Mouse (Mus musculus) brown adipose tissue, adult 24 weeks (tissue): ENCODE data around the gene Pfas. TPM values are rescaled to one million over a fixed set of nuclear protein-coding genes. Genes with fewer than 3 reads are reported as not detected.
"Not testable (repeated sequence)": the region's sequence is repeated elsewhere in the genome, so short reads cannot be mapped to it uniquely, and the experiment has no call there.

Source experiments
- H3K27ac ChIP-seq: fragments of 200-500 bp; replicated peaks from 2 replicates; pipeline ENCODE4 v1.5.1; 2012; ENCODE audit warnings: low read depth, mild to moderate bottlenecking, low read length
- H3K4me1 ChIP-seq: fragments of 200-500 bp; 2 replicates; pipeline ENCODE4 v1.6.1; 2012; ENCODE audit warnings: low read length, mixed read lengths; ENCODE audit not compliant: control insufficient read depth, insufficient read depth, insufficient read length
- H3K4me3 ChIP-seq: fragments of 200-500 bp; 2 replicates; pipeline ENCODE4 v1.5.1; 2012; ENCODE audit warnings: low read depth, mild to moderate bottlenecking, low read length, moderate library complexity; ENCODE audit not compliant: insufficient read depth
- polyA plus RNA-seq: library from polyadenylated mRNA; stranded (reverse); fragments of >200 nt; gene quantifications from 2 replicates; pipeline ENCODE4 v1.2.4, GENCODE M21; 2012; ENCODE audit not compliant: missing spikeins, insufficient read depth, insufficient read length

The Pfas gene
- polyA plus RNA-seq, 1 experiment = 7.8 TPM

GRCm38 (mm10) chr11:69035411-69035810 lies 27.2 kb upstream of the Pfas start:
- Histone ChIP-seq H3K27ac (no peak overlapping the region), H3K4me3 (peak overlapping the region; percentile 17; the same call in 1 of the 2 replicates), H3K4me1 (no peaks in the 10 kb centered on the region)

DNA sequence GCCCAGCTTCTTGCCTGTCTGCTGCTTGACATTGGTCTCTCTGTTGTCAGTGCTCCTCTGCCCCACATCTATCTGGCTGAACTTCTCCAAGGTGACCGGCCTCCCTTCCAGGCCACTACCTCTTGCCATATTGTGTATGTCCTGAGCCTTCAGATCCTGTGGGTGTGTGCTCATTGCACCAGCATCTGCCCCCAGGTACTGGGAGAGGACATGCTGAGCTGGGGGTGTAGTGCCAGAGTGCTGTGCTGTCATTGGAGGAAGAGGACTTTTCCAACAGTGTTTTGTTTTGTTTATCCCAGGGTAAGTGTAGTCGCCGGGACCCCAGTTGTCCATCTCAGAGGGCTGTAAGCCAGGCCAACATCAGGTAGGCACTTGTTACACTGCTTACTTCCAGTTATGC lies 26.3 kb upstream of the Pfas start:
- H3K27ac ChIP-seq = no peak overlapping the region
- no peaks in the 10 kb centered on the region for H3K4me1 ChIP-seq
- H3K4me3 ChIP-seq = no peak overlapping the region

DNA sequence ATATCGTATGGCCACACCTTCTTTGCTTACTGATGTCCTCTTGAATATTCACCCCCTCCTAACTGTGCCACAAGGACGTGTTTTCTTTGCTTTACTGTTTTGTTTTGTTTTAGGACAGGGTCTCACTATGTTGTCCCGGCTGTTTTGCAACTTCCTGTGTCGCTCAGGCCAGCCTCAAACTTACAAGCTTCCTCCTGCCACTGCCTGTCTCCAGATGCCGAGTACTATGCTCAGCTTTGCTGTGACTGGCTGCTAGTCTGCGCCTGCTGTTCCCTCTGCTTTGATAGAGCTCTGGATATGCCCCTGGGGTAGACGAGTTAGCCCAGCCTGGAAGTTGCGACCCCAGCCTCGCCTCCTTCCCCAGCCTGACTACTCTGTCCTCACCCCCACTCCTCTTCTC lies 25.3 kb upstream of the Pfas start:
- no peaks in the 10 kb centered on the region for H3K4me1 ChIP-seq
- no peak overlapping the region for H3K27ac ChIP-seq
- H3K4me3 ChIP-seq = no peak overlapping the region

DNA sequence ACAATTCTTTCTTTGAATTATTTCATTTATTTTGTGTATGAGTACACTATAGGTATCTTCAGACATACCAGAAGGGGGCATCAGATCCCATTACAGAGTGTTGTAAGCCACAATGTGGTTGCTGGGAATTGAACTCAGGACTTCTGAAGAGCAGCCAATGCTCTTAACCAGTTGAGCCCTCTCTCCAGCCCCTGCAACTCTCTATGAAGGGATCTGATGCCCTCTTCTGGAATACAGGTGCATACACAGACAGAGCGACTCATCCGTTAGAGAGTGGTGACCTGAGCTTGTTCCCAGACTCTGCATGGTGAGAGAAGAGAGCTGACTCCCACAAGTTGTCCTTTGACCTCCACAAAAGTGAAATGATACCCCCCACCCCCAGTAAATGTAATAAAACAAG lies 20.5 kb upstream of the Pfas start:
- H3K4me3 ChIP-seq = no peak overlapping the region
- H3K4me1 ChIP-seq = no peaks in the 10 kb centered on the region
- no peak overlapping the region for H3K27ac ChIP-seq

GRCm38 (mm10) chr11:69026562-69026961 lies 18.3 kb upstream of the Pfas start:
- no peak overlapping the region for H3K27ac ChIP-seq
- no peaks in the 10 kb centered on the region for H3K4me1 ChIP-seq
- H3K4me3 ChIP-seq = no peak overlapping the region

- H3K27ac ChIP-seq = no peak overlapping the region
- H3K4me1 ChIP-seq = 0 out of 2 replicates have a peak, but pooled peaks cover 3% of the 10 kb centered on the region
- no peak overlapping the region for H3K4me3 ChIP-seq
Measured at GRCm38 (mm10) chr11:69020691-69021090, 12.4 kb upstream of the Pfas start.

- H3K27ac ChIP-seq = no peak overlapping the region
- H3K4me3 ChIP-seq = peak overlapping the region; percentile 79
- H3K4me1 ChIP-seq = 0 out of 2 replicates have a peak, but pooled peaks cover 3% of the 10 kb centered on the region
Measured at GRCm38 (mm10) chr11:69016755-69017154, 8.5 kb upstream of the Pfas start.

DNA sequence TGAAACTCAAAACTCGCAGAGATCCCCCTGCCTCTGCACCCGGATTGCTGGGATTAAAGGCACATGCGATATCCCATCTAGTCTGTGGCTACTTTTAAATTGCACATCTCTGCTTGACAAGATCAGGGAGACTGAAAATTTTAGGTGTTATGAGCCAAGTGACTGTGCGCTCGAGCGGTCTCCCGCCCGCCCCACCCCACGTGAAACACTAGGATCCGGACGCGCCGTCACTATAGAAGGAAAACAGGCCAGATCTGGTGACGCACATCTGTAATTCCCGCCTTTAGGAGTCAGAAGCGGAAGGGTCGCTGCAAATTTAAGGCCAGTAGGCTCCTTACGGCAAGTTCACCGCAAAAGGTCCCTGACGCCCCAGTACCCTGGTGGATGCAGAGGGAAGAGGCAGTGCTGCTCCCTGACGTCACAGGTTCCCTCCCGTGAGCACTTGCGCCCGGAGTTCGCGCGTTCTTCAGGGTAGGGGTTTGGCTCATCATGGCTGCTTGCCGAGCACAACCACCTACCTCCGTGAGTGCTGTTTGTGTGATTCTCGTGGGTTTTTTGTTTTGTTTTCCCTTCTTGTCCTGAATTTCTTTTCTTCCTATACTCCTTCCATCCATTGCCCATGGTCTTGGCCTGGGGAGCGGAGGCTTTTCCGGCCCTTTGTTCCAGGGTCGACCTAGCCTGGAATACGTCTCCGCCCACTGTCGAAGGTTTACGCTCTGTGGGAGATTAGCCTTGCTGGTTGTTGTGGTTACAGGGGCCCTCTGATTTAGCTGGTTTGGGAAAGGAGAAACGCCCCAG lies 7.6 kb upstream of the Pfas start, which contains the start of gene Ctc1:
Ctc1 (plus strand) TSS at position 268 of the 798 bp plus-strand sequence.
- 0 out of 2 replicates have a peak, but pooled peaks cover 3% of the 10 kb centered on the region for H3K4me1 ChIP-seq
- peak within 1 kb of the TSS; percentile 83 for H3K27ac ChIP-seq
- H3K4me3 ChIP-seq = peak within 1 kb of the TSS; percentile 79

DNA sequence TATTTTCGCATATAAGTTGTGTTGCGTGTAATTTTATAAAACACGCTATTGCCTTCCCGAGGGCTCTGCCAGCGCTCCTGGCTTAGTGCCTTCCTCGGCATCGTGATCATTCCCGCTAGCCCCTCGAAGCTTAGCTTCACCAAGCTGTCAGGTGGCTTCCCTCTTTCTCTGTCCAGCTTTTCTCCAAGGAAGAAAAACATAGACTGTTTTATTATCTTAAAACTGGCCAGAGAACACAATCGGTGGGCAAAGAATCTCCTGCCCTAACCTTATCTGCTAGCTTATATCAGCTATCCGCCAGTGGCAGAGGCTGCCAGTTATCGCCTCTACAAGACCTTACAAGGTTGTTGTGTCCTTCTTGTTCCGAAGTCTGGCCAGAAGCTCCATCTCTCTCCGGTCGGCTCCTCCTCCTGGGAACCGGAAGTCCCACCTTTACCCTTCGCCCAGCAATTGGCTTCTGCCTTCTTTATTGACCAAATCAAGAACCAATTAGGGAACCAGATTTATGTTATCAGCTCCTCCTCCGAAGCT lies 3.9 kb upstream of the Pfas start:
- Histone ChIP-seq H3K4me3 (peak overlapping the region; percentile 81), H3K27ac (peak overlapping the region; percentile 94), H3K4me1 (0 out of 2 replicates have a peak, but pooled peaks cover 3% of the 10 kb centered on the region)

- H3K4me3 ChIP-seq, H3K27ac ChIP-seq, H3K4me1 ChIP-seq: not testable (repeated sequence)
Measured at GRCm38 (mm10) chr11:69011445-69011844, 3.2 kb upstream of the Pfas start.

DNA sequence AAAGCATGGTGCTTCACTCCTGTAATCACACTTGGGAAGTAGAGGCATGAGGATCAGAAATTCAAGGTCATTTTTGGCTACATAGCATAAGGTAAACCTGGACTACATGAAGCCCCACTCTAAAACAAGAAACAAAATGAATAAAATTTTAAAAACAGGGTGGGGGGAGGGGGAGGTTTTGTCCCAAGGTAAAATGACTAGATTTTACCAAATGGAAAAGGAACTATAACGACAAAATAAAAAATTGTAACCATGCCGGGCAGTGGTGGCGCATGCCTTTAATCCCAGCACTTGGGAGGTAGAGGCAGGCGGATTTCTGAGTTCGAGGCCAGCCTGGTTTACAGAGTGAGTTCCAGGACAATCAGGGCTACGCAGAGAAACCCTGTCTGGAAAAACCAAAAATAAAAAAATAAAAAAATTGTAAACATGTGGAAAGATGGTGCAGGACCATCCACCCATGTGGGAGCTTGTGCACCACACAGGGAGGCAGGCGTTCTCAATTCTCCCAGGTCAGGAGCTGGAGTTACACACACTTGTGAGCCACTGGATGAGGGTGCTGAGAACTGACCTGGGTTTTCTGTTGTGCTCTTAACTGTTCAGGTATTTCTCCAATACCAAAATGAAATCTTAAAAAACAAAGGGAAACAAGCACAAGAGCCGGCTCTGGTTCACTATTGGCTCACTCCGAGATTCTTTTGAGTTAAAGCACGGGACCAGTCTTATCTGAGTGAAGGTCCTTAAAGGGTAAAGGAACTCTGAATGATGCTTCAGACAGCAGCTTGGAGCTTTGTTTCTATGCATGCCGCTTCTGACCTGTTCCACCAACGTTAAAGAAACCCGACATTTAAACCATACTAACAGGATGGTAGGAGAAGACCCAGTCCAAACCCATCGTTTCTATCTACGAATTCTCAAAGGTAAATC lies 2.4 kb upstream of the Pfas start:
- Histone ChIP-seq H3K27ac (no peak overlapping the region), H3K4me1 (no peaks in the 10 kb centered on the region), H3K4me3 (no peak overlapping the region)

DNA sequence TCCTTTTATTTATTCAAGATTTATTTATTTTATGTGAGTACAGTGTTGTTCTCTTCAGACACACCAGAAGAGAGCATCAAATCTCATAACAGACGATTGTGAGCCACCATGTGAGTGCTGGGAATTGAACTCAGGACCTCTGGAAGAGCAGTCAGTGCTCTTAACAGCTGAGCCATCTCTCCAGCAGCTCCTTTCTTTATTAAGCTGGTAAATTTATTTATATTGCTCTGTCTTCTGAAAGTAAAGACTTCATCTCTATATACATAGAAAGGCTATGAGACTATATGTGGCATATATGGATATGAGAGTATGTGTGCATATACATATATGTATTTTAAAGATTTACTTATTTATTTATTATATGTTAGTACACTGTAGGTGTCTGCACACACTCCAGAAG lies 1.2 kb upstream of the Pfas start:
- H3K27ac ChIP-seq = no peak overlapping the region
- no peaks in the 10 kb centered on the region for H3K4me1 ChIP-seq
- H3K4me3 ChIP-seq = no peak overlapping the region

DNA sequence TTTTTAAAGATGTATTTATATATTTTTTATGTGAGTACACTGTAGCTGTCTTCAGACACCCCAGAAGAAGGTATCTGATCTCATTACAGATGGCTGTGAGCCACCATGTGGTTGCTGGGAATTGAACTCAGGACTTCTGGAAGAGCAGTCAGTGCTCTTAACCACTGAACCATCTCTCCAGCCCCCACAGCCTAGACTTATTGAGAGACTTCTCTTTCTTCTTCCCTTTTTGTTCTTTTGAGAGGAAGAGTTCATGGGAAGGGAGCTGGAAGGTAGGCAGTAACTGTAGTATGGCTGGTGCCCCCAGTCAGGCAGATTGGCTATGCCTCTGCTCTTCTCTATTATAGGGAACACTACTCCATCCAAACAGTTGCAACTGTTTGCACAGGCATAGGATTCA lies 1.7 kb downstream of the Pfas start:
- not testable (repeated sequence) for H3K27ac ChIP-seq, H3K4me3 ChIP-seq, H3K4me1 ChIP-seq

DNA sequence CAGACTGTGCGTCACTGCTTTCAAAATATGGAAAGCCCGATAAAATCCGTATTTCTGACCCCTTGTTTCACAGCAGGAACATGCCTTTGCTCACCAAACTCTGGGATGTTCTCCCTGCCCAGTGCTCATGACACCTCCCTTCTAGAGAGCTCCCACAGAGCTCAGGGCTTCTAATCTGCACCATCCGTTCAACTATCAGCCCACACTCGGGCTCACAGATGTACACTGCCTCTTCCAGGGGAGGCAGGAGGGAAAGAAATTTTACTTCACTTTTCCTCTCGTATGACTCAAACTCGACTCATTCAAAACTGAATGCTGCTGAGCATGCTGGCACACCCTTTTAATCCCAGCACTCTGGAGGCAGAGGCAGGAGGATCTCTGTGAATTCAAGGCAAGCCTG lies 3.1 kb downstream of the Pfas start:
- Histone ChIP-seq H3K4me1 (no peaks in the 10 kb centered on the region), H3K27ac (no peak overlapping the region), H3K4me3 (no peak overlapping the region)

DNA sequence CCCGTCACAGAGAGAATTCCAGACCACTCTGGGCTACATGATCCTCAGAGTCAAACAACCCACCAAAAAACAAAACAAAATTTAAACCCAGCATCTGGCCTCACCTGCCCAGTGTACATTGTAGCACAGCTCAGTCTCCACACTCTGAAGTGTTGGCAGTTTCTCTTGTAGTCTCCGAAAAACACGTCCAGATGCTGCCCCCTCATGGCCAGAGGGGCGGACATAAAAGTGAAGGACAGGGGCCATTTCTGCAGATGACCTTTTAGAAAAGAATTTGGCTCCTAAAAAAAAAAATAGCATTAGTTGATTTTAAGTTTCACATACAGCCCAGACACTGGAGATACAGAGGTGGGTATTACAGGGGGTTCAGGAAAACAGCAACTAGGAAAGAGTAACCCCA lies 4.7 kb downstream of the Pfas start:
- H3K4me1 ChIP-seq = no peaks in the 10 kb centered on the region
- no peak overlapping the region for H3K4me3 ChIP-seq
- H3K27ac ChIP-seq = no peak overlapping the region
